Mouse (Mus musculus) layer of hippocampus, postnatal 14 days (tissue): Measurements from ENCODE around the gene Cep128. TPM values are rescaled to one million over a fixed set of nuclear protein-coding genes. Genes with fewer than 3 reads are reported as not detected.

ENCODE experiments used
- DNase-seq, 2 experiments: peaks; one replicate each; pipeline ENCODE4 v3.0.0; 2021 to 2022; ENCODE audit warnings: low spot score in 2 of 2, mixed read lengths in 1 of 2
- total RNA-seq, 2 experiments: library from RNA; stranded (reverse); gene quantifications; 2 replicates each; pipeline ENCODE4 v1.2.3; 2021

Gene Cep128
- total RNA-seq, 2 experiments from 2014 or later, result 6.2 to 6.4 TPM

GRCm38 (mm10) chr12:91065423-91065822, 318.8 kb downstream of the Cep128 start:
- DNase-seq, result no peak

GRCm38 (mm10) chr12:91064368-91064999, 319.7 kb downstream of the Cep128 start:
- no peak for DNase-seq

- no peak for DNase-seq
Observed at GRCm38 (mm10) chr12:91063337-91064015, 320.7 kb downstream of the Cep128 start.

- DNase-seq, result no peak
Observed at GRCm38 (mm10) chr12:91062681-91063080, 321.5 kb downstream of the Cep128 start.

GRCm38 (mm10) chr12:91059704-91060318, 324.4 kb downstream of the Cep128 start:
- DNase-seq, result no peak

GRCm38 (mm10) chr12:91056885-91057284, 327.3 kb downstream of the Cep128 start:
- DNase-seq, result no peak

GRCm38 (mm10) chr12:91052301-91052700, 331.9 kb downstream of the Cep128 start:
- no peak for DNase-seq

- peak; percentile 29 to 69 for DNase-seq
Observed at GRCm38 (mm10) chr12:91050593-91051325, 333.4 kb downstream of the Cep128 start.

GRCm38 (mm10) chr12:91041363-91041762, 342.8 kb downstream of the Cep128 start:
- DNase-seq, result peak in 1 of 2 experiments; percentile 14

- DNase-seq, result no peak
Observed at GRCm38 (mm10) chr12:91040267-91040905, 343.8 kb downstream of the Cep128 start.

- no peak for DNase-seq
Observed at GRCm38 (mm10) chr12:91029116-91029515, 355.1 kb downstream of the Cep128 start.

GRCm38 (mm10) chr12:91027681-91028080, 356.5 kb downstream of the Cep128 start:
- DNase-seq, result no peak

GRCm38 (mm10) chr12:91027100-91027499, 357.1 kb downstream of the Cep128 start:
- no peak for DNase-seq

- DNase-seq, result no peak
Observed at GRCm38 (mm10) chr12:91015075-91015474, 369.1 kb downstream of the Cep128 start.

- DNase-seq, result no peak
Observed at GRCm38 (mm10) chr12:91013043-91013442, 371.2 kb downstream of the Cep128 start.

- no peak for DNase-seq
Observed at GRCm38 (mm10) chr12:91012184-91012583, 372.0 kb downstream of the Cep128 start.

- DNase-seq, result no peak
Observed at GRCm38 (mm10) chr12:91008736-91009135, 375.5 kb downstream of the Cep128 start.

- DNase-seq, result no peak
Observed at GRCm38 (mm10) chr12:91008170-91008569, 376.0 kb downstream of the Cep128 start.

- no peak for DNase-seq
Observed at GRCm38 (mm10) chr12:90997539-90997938, 386.7 kb downstream of the Cep128 start.

- no peak for DNase-seq
Observed at GRCm38 (mm10) chr12:90993331-90993730, 390.9 kb downstream of the Cep128 start.

GRCm38 (mm10) chr12:90987782-90988181, 396.4 kb downstream of the Cep128 start:
- no peak for DNase-seq
